Mouse (Mus musculus): ENCODE results near the gene Arhgap28.

Arhgap28 gene

DNA sequence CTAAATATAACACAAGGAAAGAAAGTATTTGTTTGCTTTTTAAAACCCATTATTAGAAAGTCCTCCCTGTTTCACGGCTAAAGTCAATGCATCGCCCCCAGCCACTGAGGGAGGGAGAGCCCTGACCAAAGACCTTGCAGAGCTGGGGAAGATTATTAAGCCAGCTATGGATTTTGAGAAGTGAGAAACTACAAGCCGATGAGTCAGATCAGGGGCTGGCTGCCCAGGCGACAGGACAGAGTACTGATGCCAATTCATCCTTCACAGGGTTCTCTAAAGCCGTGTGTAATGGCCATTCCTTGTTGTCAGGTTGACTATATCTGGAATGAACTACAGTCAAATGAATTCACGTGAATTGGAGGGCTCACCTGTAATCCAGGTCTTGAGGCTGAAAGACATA is 62.9 kb downstream of the Arhgap28 start:
- in situ Hi-C loops (cut with MboI; ENCODE audit: unreplicated experiment in 2 of 2) = no loop called here

DNA sequence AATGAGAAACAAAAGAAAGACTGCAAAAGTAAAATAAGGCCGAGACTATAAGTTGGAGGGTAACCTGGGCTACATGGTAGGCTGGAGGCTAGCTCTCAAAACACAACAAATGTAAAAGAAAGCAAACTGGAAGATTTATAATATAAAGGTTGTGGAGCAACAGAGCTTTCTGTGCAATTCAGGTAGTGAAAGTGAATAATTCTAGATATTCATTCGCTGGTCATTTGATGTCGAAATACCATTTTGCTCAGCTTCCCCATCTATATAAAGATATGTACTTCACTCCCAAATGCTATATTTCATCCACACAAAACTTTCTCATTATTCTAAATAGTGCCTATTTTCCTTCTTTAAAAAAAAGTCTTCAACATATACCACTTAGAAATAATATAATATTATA is 66.9 kb downstream of the Arhgap28 start:
- in situ Hi-C loops (cut with MboI; ENCODE audit: unreplicated experiment in 2 of 2) = no loop called here

DNA sequence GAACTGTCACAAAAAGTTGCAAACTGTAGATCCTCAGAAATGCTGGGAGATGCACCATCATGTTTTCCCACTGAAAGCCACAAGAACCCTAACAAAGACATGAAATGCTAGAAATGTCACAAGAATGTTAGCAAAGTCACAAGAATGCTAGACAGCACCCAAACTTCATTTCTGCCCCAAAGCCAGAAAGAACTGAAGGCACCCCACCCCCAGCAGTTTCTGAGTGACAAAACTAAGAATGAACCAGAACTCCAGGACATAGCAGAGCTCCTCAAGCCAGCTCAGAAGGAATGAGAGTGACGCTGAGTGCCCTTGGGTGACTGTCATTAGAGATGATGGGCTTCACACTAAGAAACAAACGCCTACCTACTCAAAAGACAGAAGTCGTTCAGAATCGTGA is 68.4 kb downstream of the Arhgap28 start:
- in situ Hi-C loops (cut with MboI; ENCODE audit: unreplicated experiment in 2 of 2) = no loop called here

DNA sequence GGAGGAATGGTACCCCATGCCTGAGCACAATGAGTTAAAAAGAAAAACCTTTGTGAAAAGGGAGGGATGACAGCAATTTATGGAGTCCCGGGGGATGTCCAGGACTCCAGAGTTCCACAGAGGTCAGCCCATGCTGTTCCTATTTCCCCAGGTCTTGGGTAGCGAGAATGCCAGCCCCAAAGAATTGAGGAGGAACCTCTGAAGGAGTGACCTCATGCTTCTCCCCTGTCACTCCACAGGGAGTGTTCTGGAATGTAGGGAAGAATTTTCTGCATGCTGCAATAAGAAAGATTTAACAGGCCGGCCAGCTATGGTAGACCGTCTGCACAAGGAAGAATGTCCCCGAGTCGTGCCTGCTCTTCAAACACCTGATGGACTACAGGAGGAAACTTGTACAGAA is 72.5 kb downstream of the Arhgap28 start:
- in situ Hi-C loops (cut with MboI; ENCODE audit: unreplicated experiment in 2 of 2) = no loop called here

DNA sequence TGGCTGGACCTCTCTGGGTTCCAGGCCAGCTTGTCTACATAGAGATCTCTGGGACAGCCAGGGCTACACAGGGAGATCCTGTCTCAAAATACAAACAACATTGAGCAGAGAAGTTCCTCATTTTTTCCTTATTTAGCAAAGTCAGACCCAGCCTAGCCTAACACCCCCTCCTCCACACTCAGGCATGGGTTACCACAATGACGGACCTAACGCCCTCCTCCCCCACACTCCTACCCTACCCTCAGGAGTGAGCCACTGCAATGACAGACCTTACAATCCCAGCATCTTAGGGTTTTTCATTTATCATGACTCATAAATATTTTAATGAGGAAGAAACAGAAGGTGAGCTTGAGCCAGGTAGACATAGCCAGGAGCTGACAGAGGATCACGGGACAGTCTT is 73.0 kb downstream of the Arhgap28 start:
- in situ Hi-C loops (cut with MboI; ENCODE audit: unreplicated experiment in 2 of 2) = no loop called here

DNA sequence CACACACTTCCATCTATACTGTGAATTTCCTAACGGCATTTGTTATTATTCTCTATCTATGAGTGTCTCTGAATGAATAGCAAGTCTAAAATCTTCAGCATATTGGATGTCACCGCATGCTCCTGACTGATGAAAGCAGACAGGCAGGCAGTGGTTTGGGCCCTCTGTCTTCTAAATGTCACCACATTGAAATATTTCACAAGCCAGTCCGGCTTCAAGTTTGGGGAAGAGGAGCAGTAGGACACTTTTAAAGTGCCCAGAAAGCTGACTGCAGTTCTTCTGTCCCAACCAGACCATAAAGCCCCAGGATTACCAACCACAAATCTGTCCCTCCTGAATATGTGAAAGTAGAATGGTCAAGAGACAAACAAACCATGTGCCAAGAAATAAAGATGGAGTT is 73.5 kb downstream of the Arhgap28 start:
- in situ Hi-C loops (cut with MboI; ENCODE audit: unreplicated experiment in 2 of 2) = no loop called here

DNA sequence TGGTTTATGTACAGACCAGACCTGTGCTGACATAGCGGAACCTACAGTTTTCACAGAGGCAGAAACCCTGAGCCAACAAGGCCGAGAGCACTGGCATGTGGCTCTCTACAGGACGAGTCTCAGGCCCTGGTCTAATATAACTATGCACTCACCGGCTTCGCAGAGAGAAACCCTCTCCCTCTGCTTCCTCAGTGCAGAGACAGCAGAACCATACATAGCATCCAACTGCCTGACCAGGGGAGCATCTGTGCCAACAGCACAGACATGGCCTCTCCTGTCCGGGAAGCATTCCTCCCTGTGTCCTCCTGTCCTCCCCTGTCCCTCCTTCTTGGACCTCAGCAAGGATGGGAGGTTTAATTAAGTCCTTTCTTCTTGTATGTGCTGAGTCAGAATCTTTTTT is 75.6 kb downstream of the Arhgap28 start:
- in situ Hi-C loops (cut with MboI; ENCODE audit: unreplicated experiment in 2 of 2) = no loop called here

DNA sequence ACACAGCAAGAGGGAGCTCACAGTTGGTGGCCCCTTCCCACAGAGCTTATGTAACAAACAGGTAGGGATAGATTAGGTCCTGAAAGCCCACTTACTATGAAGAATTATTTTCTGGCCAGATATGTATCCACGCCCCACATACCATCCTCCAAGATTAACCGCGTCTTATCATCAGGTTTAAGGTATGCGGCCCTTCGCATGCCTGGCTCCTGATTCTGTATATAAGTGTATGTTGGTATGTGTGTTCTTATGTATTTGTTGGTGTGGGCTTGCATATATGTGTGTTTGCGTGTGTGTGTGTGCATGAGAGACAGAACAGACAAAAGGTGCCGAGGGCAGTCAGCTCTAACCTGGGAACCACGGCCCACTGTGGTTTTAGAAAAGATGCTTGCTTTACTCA is 76.1 kb downstream of the Arhgap28 start:
- in situ Hi-C loops (cut with MboI; ENCODE audit: unreplicated experiment in 2 of 2) = no loop called here

DNA sequence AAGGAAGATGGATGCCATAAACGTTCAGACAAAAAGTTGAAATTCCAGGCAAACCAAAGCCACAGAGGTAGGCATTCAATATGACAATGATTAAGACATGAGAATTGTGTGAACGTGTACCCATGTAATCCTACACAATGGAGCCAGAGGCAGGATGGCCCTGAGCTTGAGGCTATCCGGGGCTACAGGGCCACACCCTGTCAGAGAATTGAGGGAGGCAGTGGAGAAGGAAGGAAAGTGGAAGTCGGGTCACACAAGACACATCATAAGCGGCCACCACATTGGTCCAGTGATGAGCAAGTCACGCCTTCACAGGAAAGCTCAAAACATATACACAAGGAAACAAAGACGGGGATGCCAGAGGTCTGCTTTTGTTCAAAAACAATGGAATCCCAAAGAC is 84.0 kb downstream of the Arhgap28 start:
- in situ Hi-C loops (cut with MboI; ENCODE audit: unreplicated experiment in 2 of 2) = no loop called here

DNA sequence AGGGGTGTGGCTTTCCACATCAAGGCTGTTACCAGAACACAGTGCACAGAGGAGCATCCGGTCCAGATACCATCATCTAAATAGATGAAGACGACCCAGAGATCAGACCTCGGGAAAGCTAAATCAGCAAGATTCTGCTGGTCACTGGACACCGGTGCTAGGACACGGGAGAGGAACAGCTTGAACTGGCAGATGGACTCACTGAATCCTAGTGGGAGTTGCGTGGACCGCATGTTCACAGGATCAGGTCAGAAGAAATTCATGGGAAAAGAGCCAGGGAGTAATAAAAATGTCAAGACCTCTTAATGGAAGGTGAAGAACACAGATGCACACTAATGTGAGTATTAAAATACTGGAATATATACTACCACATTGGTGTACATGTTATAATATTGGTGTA is 85.7 kb downstream of the Arhgap28 start:
- in situ Hi-C loops (cut with MboI; ENCODE audit: unreplicated experiment in 2 of 2) = no loop called here

DNA sequence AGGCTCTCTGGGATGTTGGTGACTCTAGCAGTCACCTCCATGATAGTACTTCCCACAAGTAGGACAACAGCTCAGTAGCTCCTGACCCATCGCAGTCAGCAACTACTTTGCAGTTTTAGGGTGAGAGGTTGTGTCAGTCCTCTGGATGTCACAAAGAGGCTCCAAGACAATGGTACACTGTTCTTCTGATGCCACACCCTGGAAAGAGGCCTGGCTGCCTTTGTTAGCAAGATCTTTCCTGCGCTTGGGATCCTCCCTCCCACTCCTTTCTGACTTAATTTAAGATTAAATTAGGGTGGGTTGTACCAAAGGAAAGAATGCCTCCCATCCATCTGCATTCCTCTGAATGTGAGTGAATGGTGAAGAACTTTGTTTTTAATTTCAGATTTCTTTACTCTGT is 87.0 kb downstream of the Arhgap28 start:
- in situ Hi-C loops (cut with MboI; ENCODE audit: unreplicated experiment in 2 of 2) = no loop called here

DNA sequence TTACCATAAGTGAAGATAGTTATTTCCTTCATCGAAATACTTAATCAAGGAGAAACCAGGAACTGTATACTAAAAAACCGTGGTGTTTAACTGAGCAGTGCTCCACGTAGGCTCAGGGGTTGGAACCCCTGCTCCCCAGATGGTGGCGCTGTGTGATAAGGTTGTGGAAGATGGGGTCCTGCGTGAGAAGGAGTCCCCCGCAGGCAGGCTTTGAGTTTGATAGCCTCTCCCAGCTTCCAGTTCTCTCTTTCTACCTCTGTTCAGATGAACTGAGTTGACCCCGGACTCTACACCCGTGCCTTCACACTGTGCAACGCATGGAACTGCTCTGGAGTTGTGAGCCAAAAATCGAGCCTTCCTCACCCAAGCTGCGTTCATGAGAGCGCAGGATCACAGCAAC is 91.3 kb downstream of the Arhgap28 start:
- in situ Hi-C loops (cut with MboI; ENCODE audit: unreplicated experiment in 2 of 2) = no loop called here

DNA sequence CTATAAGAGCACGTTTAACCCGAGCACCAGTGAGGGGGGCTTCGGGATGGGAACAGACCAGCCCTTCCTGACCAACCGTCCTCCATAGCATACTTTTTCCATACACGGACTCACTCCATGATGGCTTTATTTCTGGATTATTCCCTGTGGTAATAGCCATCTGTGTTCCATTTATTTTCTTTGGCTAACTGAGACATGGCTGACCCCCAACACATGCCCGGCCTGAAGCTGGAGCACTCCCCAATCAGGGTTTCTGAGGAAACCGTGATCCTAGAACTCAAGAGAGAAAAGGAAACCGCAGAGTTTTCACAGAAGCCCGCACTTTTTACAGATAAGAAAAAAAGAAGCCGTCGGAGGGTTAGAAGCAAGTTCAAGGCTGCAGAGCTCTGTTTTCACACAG is 91.9 kb downstream of the Arhgap28 start:
- in situ Hi-C loops (cut with MboI; ENCODE audit: unreplicated experiment in 2 of 2) = no loop called here

DNA sequence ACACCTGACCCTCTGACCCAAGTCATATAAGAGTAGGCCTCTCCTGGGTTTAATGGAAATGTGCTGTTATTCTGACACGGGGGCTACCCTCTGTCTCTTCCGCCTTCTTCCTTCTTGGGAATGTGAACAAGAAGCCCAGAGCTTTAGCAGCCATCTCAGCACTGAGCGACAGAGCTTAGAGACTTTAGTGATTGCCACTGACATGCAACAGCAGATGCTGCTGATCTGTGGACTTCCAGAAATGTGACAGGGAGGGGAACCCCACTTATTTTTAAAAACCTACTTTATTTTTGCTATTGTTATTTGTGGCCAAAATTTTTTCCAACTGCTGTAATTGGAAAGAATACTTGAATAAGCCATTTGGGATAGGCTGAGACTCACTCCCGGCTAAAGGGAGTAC is 95.4 kb downstream of the Arhgap28 start:
- in situ Hi-C loops (cut with MboI; ENCODE audit: unreplicated experiment in 2 of 2) = no loop called here

DNA sequence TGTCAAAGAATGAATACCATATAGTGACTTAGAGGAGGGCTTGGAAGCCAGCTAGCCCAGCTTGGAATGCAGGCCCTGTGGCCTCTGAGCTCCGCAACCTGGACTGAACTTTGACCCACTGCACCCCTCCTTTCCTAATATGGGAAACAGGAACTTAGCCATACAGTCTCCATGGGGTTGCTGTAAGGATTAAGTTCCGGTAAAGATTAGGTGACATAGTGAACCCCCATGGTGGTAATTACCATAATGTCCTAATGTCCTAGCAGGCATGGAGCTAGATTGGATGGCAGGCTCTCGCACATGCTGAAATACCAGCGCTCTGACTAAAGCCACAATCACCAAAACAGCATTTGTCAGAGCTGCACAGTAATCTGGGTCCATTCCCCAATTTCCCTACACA is 95.8 kb downstream of the Arhgap28 start:
- in situ Hi-C loops (cut with MboI; ENCODE audit: unreplicated experiment in 2 of 2) = no loop called here

DNA sequence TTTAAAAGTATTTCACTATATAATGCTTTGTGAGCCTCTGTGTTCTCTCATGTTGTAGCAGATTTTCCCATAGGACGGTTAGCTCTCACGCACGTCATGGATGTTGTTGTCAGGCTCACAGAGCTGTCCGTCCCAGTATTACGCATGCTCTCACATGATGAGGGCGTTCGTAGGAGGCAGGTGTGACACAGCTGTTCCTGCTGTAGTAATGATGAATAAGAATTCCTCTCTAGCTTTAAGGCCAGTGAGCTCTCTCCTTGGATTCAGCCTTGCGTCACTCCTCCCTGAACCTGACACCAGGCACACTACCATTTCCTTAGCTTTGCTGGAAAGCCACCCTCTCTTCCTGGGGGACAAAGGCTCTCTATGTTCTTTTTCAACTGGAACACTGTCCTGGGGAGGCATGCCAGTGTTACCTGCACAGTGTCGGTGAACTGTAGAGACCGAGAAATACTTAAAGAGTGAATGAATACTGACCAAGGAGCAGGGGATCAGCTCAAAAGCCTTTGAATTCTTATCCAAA is 96.3 kb downstream of the Arhgap28 start:
- in situ Hi-C loops (cut with MboI; ENCODE audit: unreplicated experiment in 2 of 2) = no loop called here

DNA sequence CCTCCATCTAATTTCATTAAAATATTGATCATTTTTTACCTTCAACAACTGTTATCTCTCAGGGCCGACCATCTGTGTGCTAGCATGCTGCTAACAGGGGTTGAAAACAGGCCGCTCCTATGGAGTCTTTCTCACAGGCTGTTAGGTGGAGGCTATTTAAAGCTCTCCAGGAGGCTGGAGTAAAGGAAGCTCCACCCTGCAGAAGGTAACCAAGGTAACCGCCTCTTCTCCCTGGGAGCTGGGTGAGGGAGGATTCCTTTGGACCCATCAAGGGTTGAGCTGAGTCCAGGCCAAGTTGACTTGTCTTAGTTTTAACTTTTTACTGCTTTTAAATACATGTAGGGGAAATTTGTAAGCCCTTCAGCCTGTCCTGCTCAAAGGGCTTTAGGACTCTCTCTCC is 97.7 kb downstream of the Arhgap28 start:
- in situ Hi-C loops (cut with MboI; ENCODE audit: unreplicated experiment in 2 of 2) = no loop called here

DNA sequence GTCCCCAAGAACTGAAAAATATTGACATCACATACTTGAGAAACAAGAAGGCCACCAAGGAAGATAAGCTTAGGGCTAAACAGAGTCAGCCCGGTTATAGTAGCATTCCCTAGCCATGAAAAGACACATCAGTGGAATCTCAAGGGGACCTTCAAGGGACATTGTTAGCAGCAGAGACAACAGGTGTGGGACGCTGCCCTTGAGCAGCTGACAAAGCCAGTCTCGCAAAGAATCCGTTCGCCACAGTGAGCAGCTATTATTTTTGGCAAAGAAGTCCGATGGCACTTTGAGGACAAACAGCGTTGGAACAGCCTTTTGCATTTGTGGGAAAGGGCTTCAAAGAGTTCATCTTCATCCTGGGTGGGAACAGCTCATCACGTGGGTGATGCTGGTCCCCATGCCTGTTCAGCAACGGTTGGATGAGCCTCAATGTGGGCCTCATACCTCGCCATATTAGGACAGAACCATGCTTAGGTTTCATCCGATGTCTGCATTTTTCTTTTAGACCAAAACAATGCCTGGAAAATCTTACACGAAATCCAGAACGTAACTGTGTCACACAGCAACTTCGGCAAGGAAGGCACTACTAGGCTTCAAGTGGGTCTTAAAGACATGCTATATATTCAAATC is 99.5 kb downstream of the Arhgap28 start:
- in situ Hi-C loops (cut with MboI; ENCODE audit: unreplicated experiment in 2 of 2) = no loop called here

DNA sequence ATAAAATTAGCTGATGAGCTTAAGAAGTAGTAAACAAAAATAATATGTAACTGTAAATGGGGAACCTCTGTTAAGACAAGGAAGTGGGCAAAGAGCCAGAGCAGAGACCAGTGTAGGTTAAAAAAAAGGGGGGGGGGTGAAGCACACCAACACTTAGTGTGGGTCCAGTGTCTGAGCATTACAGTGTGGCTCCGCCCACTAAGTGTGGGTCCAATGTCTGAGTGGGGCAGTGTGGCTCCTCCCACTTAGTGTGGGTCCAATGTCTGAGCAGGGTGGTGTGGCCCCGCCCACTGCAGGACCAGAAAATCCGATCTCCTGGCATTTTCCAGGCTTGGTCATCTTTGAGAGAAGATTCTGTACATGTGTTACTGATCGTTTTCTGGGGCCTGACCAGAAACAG is 101.1 kb downstream of the Arhgap28 start:
- in situ Hi-C loops (cut with MboI; ENCODE audit: unreplicated experiment in 2 of 2) = no loop called here

DNA sequence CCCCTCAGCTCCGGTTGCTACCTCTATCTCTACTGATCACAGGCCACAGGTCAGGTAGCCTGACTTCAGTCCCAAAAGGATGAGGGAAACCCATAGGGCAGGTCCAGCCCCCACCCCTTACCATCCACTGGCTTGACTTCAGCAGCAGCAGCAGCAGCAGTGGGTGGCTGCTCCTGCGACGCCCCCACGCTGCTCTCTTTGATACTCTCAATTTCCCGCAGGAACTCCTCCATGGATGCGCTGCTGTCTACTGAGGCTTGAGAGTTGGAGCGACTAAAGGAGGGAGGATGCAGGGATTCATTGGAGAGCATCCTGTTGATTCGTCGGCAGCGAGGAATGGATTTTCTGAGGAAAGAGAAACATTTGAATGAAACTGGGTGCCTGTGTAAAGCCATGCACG is 102.8 kb downstream of the Arhgap28 start:
- in situ Hi-C loops (cut with MboI; ENCODE audit: unreplicated experiment in 2 of 2) = no loop called here

DNA sequence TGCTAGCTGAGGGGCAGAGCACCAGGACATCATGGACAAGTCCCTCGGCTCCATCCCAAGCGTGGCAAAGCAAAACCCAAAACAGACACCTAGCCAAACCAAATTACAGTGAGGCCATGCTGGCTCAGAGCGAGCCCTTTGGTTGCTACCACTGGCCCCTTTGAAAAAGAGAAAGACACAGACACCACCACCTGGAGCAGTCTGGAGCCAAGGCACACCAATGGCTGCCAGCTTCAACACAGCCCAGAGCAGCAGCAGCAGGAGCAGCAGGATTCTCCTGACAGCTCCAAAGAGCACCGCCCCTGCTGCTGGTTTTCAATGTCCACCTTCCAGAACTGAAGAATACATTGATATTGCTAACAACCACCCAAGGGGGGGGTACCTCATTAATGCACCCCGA is 104.5 kb downstream of the Arhgap28 start:
- in situ Hi-C loops (cut with MboI; ENCODE audit: unreplicated experiment in 2 of 2) = no loop called here

DNA sequence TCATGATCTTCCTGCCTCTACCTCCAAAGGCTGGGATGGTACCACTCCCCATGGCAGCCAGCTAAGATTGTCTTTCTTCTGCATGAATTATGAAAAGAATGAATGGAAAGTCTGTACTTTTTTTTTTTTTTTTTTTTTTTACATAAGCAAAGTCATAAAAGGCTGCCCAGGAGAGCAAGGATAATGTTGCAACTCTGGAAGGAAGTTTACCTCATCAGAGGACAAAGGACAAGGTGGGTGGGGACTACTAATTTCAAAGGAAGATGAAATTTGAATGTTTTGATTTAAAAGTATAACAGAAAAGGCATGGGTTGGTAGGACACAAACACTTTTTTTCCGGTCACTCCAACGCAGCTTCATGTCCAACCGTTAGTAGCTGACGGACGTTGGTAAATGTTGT is 107.5 kb downstream of the Arhgap28 start:
- in situ Hi-C loops (cut with MboI; ENCODE audit: unreplicated experiment in 2 of 2) = no loop called here
